Mouse (Mus musculus) hindlimb bud, embryonic 11.5 days (tissue): ENCODE measurements at regions not wholly inside any gene's neighbourhood (a gene's known extent, or its start where the extent isn't known, plus 50 kb on each side); places are given as distances from the start of the nearest gene placed in this dataset.

ENCODE experiments used
- DNase-seq: peaks from one replicate; pipeline ENCODE4 v3.0.0-alpha.2; 2012; ENCODE audit warnings: low read depth, low spot score; ENCODE audit errors: extremely low spot score

- DNase-seq, result no peak
These were observed 311.8 kb downstream of the Mtx2 start for GRCm38 (mm10) chr2:75137133-75137982.

GRCm38 (mm10) chr2:75137983-75138745 is 312.6 kb downstream of the Mtx2 start:
- DNase-seq, result no peak

GRCm38 (mm10) chr2:75138746-75139060 is 313.1 kb downstream of the Mtx2 start:
- DNase-seq, result no peak

DNA sequence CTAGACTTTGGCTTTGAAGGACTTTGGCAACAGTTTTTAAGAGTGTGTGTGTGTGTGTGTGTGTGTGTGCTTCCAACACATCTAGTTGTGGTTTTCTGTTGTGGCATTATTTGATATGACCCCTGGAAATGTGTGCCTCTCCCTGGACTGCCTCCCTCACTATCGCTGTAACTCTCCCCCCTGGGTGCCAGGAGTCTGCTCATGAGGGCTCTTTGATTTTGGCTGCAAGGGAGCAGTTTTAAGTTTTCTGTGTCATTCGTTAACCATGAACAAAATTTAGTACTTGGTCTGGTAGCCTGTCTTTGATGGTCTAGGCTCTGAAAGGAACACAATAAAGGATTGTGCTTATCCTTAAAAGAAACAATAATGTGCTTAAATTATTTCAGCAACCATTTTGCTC is 313.9 kb downstream of the Mtx2 start:
- DNase-seq, result no peak

DNA sequence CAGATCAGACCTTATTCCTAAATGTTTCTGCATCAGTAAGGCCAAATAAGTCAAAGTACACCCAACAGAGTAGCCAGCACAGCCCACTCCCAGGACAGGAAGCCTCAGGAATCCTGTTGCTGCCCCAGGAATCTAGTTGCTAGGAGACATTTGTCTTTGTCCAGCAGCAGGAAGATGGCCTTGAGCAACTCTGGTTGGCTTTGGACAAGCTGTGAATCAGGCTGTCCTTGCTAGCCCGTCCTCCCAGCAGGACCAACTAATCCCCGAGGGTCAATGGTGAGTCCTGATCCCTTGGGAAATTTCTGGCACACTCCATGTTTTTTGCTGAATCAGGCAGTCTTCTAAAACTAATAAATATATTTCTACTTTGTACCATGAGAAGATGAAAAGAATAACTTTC is 317.1 kb downstream of the Mtx2 start:
- DNase-seq, result no peak

- no peak for DNase-seq
These were observed 319.3 kb downstream of the Mtx2 start for GRCm38 (mm10) chr2:75144861-75145260.

DNA sequence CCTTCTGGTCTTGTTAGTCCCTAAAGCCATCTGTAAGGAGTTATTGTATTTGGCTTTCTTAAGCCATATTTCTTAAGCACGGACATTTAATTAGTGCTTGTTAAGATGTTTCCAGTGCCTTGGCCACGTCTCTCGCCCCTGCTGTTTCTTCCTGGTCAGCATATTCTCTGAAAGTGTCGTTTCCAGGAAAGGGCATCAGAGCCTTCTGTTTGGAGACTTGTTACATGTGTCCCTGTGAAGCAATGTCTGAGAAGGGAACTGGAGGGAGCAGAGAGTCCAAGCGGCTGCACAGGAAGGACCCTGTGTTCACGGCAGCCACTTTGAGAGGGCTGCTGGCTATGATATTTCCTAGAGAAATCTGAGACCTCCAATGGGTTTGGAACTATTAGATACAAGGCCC is 320.7 kb downstream of the Mtx2 start:
- no peak for DNase-seq

- DNase-seq, result no peak
These were observed 321.8 kb downstream of the Mtx2 start for GRCm38 (mm10) chr2:75147399-75147798.

- DNase-seq, result no peak
These were observed 322.4 kb downstream of the Mtx2 start for GRCm38 (mm10) chr2:75147967-75148366.

GRCm38 (mm10) chr2:75149036-75149435 is 323.4 kb downstream of the Mtx2 start:
- DNase-seq, result no peak

GRCm38 (mm10) chr2:75149562-75149961 is 324.0 kb downstream of the Mtx2 start:
- no peak for DNase-seq

GRCm38 (mm10) chr2:75150986-75151385 is 325.4 kb downstream of the Mtx2 start:
- DNase-seq, result no peak

DNA sequence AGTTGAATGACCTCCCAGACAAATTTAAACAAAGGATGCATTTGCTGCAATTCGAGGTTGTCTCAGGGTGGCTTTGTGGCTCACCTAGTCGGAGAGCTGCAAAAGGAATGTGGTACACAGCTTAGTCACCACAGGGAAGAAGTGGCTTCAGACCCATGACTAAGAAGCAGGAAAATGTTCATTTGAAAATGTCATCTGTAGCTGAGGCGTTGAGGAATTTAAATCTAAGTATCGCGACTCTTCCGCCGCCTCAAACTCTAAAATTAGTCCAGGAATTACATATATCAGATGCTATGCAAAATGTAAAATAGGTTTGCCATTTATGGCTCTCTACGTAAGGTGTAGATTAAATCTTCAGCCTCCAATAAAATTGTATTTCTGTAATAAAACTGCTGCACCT is 325.9 kb downstream of the Mtx2 start:
- DNase-seq, result no peak

DNA sequence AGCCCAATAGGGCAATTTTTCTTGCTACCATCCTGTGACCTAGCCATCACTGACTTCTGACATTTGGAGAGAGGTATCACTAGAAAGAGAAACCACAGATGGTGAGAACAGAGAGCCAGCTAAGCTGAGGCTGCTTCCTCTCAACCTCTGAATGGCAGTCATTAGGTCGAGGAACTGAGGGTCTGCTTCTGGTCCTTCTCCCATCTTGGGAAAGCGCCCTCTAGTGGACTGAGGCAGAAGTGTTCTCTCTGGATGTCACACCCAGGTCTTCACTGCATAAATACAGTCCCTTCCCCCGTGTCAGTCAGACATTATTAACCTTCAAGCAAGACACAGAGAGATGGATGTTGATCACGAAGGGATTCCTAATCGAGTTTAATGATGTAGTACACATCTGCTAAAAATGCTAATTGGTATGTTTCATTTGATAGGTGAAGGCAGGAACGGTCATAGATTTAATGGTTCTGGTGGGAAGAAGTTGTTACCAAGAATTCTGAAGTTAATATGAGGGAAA is 326.9 kb downstream of the Mtx2 start:
- no peak for DNase-seq

- DNase-seq, result no peak
These were observed 328.8 kb downstream of the Mtx2 start for GRCm38 (mm10) chr2:75154448-75154847.

- DNase-seq, result no peak
These were observed 333.0 kb downstream of the Mtx2 start for GRCm38 (mm10) chr2:75158581-75158980.

DNA sequence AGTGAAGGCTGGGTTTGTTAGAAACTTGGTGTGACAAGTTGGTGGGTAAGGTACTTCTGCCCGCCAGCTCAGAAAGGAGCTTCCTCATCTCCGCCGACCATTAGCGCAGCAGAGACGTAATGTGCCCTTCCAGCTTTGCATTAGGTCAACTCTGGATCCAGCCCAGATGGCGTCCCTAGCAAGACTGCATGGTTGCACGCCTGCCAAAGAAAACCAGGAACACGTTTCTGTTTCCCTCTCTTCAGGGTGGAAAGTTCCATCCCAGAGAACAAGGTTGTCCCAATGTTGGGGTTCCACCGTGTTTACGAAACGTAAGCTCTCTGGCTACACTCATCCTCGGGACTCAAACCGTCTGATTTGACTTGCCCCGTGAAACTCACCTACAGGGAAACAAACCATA is 335.5 kb downstream of the Mtx2 start:
- DNase-seq, result no peak

DNA sequence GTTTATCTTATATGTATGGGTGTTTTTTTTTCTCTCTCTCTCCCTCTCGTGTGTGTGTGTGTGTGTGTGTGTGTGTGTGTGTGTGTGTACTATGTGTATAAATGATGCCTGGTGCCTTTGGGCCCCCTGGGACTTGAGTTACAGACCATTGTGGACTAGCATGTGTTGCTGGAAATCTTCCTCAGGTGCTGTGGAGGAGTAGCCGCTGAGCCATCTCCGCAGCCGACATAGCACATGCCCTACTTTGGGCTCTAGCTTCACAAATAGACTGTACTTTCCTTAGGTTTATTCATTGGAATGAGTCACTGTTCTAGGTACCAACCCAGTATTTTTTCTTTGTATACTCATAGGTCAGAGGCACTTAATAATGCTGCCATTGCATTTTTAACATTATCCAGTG is 339.4 kb downstream of the Mtx2 start:
- DNase-seq, result no peak

GRCm38 (mm10) chr2:75176267-75176666 is 350.7 kb downstream of the Mtx2 start:
- no peak for DNase-seq

- no peak for DNase-seq
These were observed 357.7 kb downstream of the Mtx2 start for GRCm38 (mm10) chr2:75183293-75183692.

DNA sequence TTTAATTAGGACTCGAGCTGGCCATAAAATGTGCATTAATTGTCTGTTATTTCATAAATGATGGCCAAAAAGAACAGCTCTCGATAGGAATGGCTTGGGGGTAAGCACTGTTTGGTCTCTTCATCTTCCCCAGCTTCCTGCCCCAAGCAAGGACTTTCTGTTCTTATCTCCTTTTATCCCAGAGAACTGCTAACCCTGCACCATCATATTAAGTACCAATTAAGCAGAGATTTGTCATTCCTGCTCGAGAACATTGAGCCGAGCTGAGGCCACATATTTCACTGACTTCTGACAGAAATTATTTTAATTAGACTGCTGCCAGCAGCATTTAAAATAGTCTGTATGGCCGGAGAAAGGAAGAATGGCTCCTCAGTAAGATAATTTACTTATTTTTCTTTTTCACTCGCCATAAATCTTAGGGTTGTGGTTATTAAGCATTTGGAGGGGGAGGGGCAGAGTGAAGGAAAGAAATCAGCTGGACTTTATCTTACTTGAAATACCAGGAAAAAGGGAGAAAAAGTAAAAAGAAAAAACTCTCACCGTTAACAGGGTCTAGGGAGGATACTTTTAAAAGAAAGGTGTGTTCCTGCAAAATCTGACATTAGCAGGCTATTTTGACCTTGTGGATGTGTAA is 377.1 kb downstream of the Mtx2 start:
- DNase-seq, result no peak
